Mouse (Mus musculus): ENCODE results near the gene Nhsl1. TPM values are rescaled to one million over a fixed set of nuclear protein-coding genes. Genes with fewer than 3 reads are reported as not detected.

The Nhsl1 gene
- polyA plus RNA-seq, 1 experiment from 2014 or later, result 16.7 TPM

DNA sequence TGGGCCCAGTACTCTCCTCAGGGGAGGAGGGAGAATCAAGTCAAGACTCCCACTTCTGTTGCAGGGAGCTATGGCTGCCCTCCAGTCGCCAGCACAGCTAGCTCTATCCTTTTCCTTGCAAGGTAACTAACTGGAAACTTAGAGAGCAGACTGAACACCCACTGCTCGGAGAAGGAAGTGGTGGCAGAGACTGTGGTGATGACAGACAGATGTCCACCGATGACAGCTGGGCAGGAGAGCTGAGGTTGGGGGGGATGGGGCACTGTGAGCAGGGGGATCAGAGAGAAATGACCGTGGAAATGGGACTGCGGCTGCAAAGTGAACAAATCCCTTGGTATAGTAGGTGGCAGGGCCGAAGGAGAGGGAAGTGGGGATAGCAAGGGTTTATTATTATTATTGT lies 73.5 kb downstream of the Nhsl1 start:
- no peak for DNase-seq (ENCODE audit: low spot score)
- Histone ChIP-seq H3K4me1 (replicated peaks; ENCODE audit: control insufficient read depth, insufficient read depth, low read length) (no peaks in the 10 kb centered on the region), H3K4me2 (ENCODE audit: low read depth, low read length, severe bottlenecking) (no peak overlapping the region), H3K36me3 (ENCODE audit: control insufficient read depth, insufficient read depth, low read length) (no peaks in the 10 kb centered on the region), H3K27ac (ENCODE audit: low read depth, low read length) (no peak overlapping the region), H3K27me3 (ENCODE audit: control insufficient read depth, insufficient read depth, low read length) (no peaks in the 10 kb centered on the region), H3K4me3 (ENCODE audit: low read depth, low read length) (no peak overlapping the region), H3K9ac (ENCODE audit: low read length) (no peak overlapping the region), H3K9me3 (ENCODE audit: control insufficient read depth, low read length) (no peaks in the 10 kb centered on the region)
- ATAC-seq (replicated peaks; ENCODE audit: low FRiP score), result no peak
- 85% methylated on average over 6 of the region's 6 CpGs for WGBS

DNA sequence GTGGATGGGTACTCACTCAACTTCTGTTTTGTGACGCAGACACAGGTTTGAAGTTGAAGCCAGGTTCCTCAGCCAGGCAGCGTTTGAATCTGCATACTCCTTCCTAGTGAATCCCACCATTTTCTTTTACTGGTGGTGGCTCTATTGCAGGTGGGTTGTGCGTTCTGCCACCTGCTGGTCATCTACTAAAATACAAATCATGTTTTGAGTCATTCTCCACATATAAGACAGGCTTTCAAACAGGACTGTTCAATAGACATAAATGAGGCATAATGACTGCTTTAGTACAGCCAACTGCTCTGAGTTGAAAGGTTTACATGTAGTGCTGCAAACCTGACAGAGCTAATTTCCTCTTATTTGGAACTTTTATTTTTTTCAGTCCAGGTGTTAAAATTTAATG lies 75.0 kb downstream of the Nhsl1 start:
- peak; percentile 34 for ATAC-seq (replicated peaks; ENCODE audit: low FRiP score)
- Histone ChIP-seq H3K4me1 (replicated peaks; ENCODE audit: control insufficient read depth, insufficient read depth, low read length) (no peaks in the 10 kb centered on the region), H3K36me3 (ENCODE audit: control insufficient read depth, insufficient read depth, low read length) (no peaks in the 10 kb centered on the region), H3K27me3 (ENCODE audit: control insufficient read depth, insufficient read depth, low read length) (no peaks in the 10 kb centered on the region), H3K4me3 (ENCODE audit: low read depth, low read length) (no peak overlapping the region), H3K4me2 (ENCODE audit: low read depth, low read length, severe bottlenecking) (no peak overlapping the region), H3K27ac (ENCODE audit: low read depth, low read length) (no peak overlapping the region), H3K9ac (ENCODE audit: low read length) (no peak overlapping the region), H3K9me3 (ENCODE audit: control insufficient read depth, low read length) (no peaks in the 10 kb centered on the region)
- DNase-seq (ENCODE audit: low spot score), result peak; percentile 62
- WGBS, result 46% methylated on average over 3 of the region's 3 CpGs

DNA sequence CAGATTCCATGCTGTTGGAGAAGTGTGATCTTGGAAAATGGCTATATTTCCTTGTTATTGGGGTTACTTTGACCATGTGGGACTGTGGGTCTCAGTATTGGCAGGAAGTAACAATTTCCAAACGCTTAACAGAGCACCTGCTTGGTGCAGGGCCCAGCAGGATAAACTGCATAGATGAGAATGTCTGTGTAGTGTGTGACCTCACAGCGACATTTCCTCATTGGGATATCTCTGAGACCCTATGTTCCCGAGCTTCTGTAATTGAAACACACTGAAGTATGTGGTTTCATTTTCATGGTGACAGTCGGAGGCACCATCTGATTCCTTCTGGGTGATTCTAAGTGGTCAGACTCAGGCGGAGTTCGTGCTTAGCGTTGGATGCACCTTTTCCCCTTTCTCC lies 75.5 kb downstream of the Nhsl1 start:
- DNase-seq (ENCODE audit: low spot score), result no peak
- Histone ChIP-seq H3K27me3 (ENCODE audit: control insufficient read depth, insufficient read depth, low read length) (no peaks in the 10 kb centered on the region), H3K4me2 (ENCODE audit: low read depth, low read length, severe bottlenecking) (no peak overlapping the region), H3K4me1 (replicated peaks; ENCODE audit: control insufficient read depth, insufficient read depth, low read length) (no peaks in the 10 kb centered on the region), H3K36me3 (ENCODE audit: control insufficient read depth, insufficient read depth, low read length) (no peaks in the 10 kb centered on the region), H3K4me3 (ENCODE audit: low read depth, low read length) (no peak overlapping the region), H3K27ac (ENCODE audit: low read depth, low read length) (no peak overlapping the region), H3K9me3 (ENCODE audit: control insufficient read depth, low read length) (no peaks in the 10 kb centered on the region), H3K9ac (ENCODE audit: low read length) (no peak overlapping the region)
- WGBS, result 84% methylated on average over 7 of the region's 7 CpGs
- no peak for ATAC-seq (replicated peaks; ENCODE audit: low FRiP score)

DNA sequence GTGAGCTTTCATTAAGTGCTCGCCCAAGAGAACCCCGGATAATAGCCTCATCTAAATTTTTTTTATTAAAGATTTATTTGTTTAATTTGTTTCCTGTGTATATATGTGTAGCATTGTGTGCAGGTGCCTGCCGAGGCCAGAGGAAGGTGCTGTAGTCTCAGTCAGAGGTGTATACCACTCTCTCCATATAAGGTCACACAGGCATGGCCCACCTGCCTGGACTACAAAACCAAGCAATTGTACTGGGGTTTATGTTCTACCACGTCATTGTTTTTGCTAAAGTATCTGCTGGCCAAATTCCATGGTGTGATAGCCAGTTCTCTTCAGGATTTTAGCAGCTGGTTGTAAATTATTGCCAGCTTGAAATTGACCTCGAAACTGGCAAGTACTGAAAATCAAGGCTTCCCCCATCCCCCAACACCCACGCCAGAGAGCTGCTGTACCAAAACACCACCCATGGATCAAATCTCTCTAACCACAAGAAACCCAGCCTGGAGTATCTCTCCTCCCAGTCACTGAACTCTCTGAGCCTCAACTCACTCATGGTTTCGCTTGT lies 81.4 kb downstream of the Nhsl1 start:
- Histone ChIP-seq H3K36me3 (ENCODE audit: control insufficient read depth, insufficient read depth, low read length) (no peaks in the 10 kb centered on the region), H3K9me3 (ENCODE audit: control insufficient read depth, low read length) (no peaks in the 10 kb centered on the region), H3K4me3 (ENCODE audit: low read depth, low read length) (no peak overlapping the region), H3K9ac (ENCODE audit: low read length) (no peak overlapping the region), H3K27me3 (ENCODE audit: control insufficient read depth, insufficient read depth, low read length) (no peaks in the 10 kb centered on the region), H3K4me2 (ENCODE audit: low read depth, low read length, severe bottlenecking) (no peak overlapping the region), H3K4me1 (replicated peaks; ENCODE audit: control insufficient read depth, insufficient read depth, low read length) (no peaks in the 10 kb centered on the region), H3K27ac (ENCODE audit: low read depth, low read length) (no peak overlapping the region)
- ATAC-seq (replicated peaks; ENCODE audit: low FRiP score) (no peak), DNase-seq (ENCODE audit: low spot score) (no peak)
- WGBS, result 78% methylated on average over 7 of the region's 7 CpGs

DNA sequence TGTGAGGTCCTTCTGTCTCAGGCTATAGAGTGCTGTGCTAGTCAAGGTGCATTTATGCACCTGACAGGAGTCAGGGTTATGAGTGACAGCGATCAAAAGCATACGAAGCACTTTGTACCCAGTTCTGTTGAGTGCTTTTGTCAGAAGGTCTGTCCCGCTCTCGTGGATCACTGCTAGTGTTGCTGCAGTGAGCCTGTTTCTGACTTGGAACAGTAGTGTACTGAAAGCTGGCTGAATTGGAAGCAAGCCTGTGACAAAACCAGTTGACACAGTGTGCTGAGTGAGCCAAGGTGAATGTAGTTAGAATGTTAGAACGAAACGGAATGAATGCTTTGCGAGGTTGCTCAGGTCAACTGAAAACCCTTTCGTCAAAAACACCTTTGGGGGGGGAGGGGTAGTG lies 82.2 kb downstream of the Nhsl1 start:
- no peaks in the 10 kb centered on the region for H3K36me3 ChIP-seq (ENCODE audit: control insufficient read depth, insufficient read depth, low read length)
- DNase-seq (ENCODE audit: low spot score), result no peak
- H3K27ac ChIP-seq (ENCODE audit: low read depth, low read length), result no peak overlapping the region
- ATAC-seq (replicated peaks; ENCODE audit: low FRiP score), result no peak
- no peak overlapping the region for H3K4me2 ChIP-seq (ENCODE audit: low read depth, low read length, severe bottlenecking)
- H3K4me3 ChIP-seq (ENCODE audit: low read depth, low read length), result no peak overlapping the region
- no peaks in the 10 kb centered on the region for H3K27me3 ChIP-seq (ENCODE audit: control insufficient read depth, insufficient read depth, low read length)
- no peaks in the 10 kb centered on the region for H3K9me3 ChIP-seq (ENCODE audit: control insufficient read depth, low read length)
- H3K4me1 ChIP-seq (replicated peaks; ENCODE audit: control insufficient read depth, insufficient read depth, low read length), result no peaks in the 10 kb centered on the region
- H3K9ac ChIP-seq (ENCODE audit: low read length), result no peak overlapping the region
- WGBS, result 85% methylated on average over 8 of the region's 8 CpGs

- no peak overlapping the region for H3K27ac ChIP-seq (ENCODE audit: low read depth, low read length)
These were observed 85.2 kb downstream of the Nhsl1 start for GRCm38 (mm10) chr10:18403992-18404391.

DNA sequence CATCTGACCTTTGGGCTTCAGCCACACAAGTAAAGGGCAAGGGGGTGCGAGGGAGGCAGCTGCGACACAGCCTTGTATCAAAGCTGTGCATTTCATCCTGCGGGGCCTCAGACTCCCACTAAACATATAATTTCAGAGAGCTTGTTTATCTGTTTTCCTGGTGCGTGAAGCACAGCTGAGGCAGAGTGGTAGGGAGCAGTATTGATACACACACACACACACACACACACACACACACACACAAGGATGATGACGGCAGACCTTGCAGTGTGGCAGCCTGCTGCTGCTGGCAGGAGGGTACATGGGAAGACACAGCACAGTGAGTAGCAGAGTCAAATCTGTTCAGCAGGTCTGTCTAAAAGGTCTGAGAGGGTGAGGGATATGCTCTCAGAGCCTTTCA lies 85.9 kb downstream of the Nhsl1 start:
- 50% methylated on average over 5 of the region's 5 CpGs for WGBS

More at GRCm38 (mm10) chr10:18403992-18404391, 85.2 kb downstream of the Nhsl1 start:
- no peaks in the 10 kb centered on the region for H3K36me3 ChIP-seq (ENCODE audit: control insufficient read depth, insufficient read depth, low read length)
- WGBS, result 27% methylated on average over 2 of the region's 2 CpGs
- H3K4me1 ChIP-seq (replicated peaks; ENCODE audit: control insufficient read depth, insufficient read depth, low read length), result peaks cover 3% of the 10 kb centered on the region; the same call in 1 of the 2 replicates
- DNase-seq (ENCODE audit: low spot score), result no peak
- H3K27me3 ChIP-seq (ENCODE audit: control insufficient read depth, insufficient read depth, low read length), result no peaks in the 10 kb centered on the region
- H3K4me3 ChIP-seq (ENCODE audit: low read depth, low read length), result no peak overlapping the region
- H3K4me2 ChIP-seq (ENCODE audit: low read depth, low read length, severe bottlenecking), result no peak overlapping the region
- ATAC-seq (replicated peaks; ENCODE audit: low FRiP score), result no peak
- no peaks in the 10 kb centered on the region for H3K9me3 ChIP-seq (ENCODE audit: control insufficient read depth, low read length)
- H3K9ac ChIP-seq (ENCODE audit: low read length), result no peak overlapping the region

GRCm38 (mm10) chr10:18407062-18407830 lies 88.5 kb downstream of the Nhsl1 start:
- Histone ChIP-seq H3K27ac (ENCODE audit: low read depth, low read length) (peak overlapping the region; percentile 70; the same call in 1 of the 2 replicates), H3K4me2 (ENCODE audit: low read depth, low read length, severe bottlenecking) (peak overlapping the region; percentile 87), H3K4me1 (replicated peaks; ENCODE audit: control insufficient read depth, insufficient read depth, low read length) (peaks cover 10% of the 10 kb centered on the region; the same call in 1 of the 2 replicates), H3K36me3 (ENCODE audit: control insufficient read depth, insufficient read depth, low read length) (no peaks in the 10 kb centered on the region), H3K9me3 (ENCODE audit: control insufficient read depth, low read length) (no peaks in the 10 kb centered on the region), H3K4me3 (ENCODE audit: low read depth, low read length) (peak overlapping the region; percentile 55), H3K27me3 (ENCODE audit: control insufficient read depth, insufficient read depth, low read length) (no peaks in the 10 kb centered on the region), H3K9ac (ENCODE audit: low read length) (peak overlapping the region; percentile 79)
- ATAC-seq (replicated peaks; ENCODE audit: low FRiP score) (peak; percentile 93), DNase-seq (ENCODE audit: low spot score) (peak; percentile 88)
- under 1% methylated on average over 21 of the region's 21 CpGs for WGBS

More for the DNA sequence above, 85.9 kb downstream of the Nhsl1 start:
- no peaks in the 10 kb centered on the region for H3K36me3 ChIP-seq (ENCODE audit: control insufficient read depth, insufficient read depth, low read length)
- peaks cover 7% of the 10 kb centered on the region; the same call in 1 of the 2 replicates for H3K4me1 ChIP-seq (replicated peaks; ENCODE audit: control insufficient read depth, insufficient read depth, low read length)
- H3K27ac ChIP-seq (ENCODE audit: low read depth, low read length), result no peak overlapping the region
- H3K27me3 ChIP-seq (ENCODE audit: control insufficient read depth, insufficient read depth, low read length), result no peaks in the 10 kb centered on the region
- no peak overlapping the region for H3K4me3 ChIP-seq (ENCODE audit: low read depth, low read length)
- DNase-seq (ENCODE audit: low spot score), result no peak
- H3K9me3 ChIP-seq (ENCODE audit: control insufficient read depth, low read length), result no peaks in the 10 kb centered on the region
- ATAC-seq (replicated peaks; ENCODE audit: low FRiP score), result no peak
- H3K9ac ChIP-seq (ENCODE audit: low read length), result no peak overlapping the region
- no peak overlapping the region for H3K4me2 ChIP-seq (ENCODE audit: low read depth, low read length, severe bottlenecking)

Data from forebrain, embryonic 11.5 days (tissue).